Mouse (Mus musculus): ENCODE measurements at regions not wholly inside any gene's neighbourhood (a gene's known extent, or its start where the extent isn't known, plus 50 kb on each side); places are given as distances from the start of the nearest gene placed in this dataset.

GRCm38 (mm10) chr15:87936041-87936440 lies 391.9 kb downstream of the Fam19a5 start:
- ATAC-seq (ENCODE audit: low FRiP score), result no peak
- no peaks in the 10 kb centered on the region for H3K27me3 ChIP-seq (replicated peaks)
- WGBS, result 80% methylated on average over 6 of the region's 6 CpGs
- H3K4me2 ChIP-seq, result no peak overlapping the region
- H3K4me3 ChIP-seq (replicated peaks), result no peak overlapping the region
- no peak overlapping the region for H3K27ac ChIP-seq (replicated peaks)
- no peaks in the 10 kb centered on the region for H3K36me3 ChIP-seq
- no peaks in the 10 kb centered on the region for H3K9me3 ChIP-seq (replicated peaks)
- no peaks in the 10 kb centered on the region; the same call in 1 of the 2 replicates for H3K4me1 ChIP-seq
- no peak overlapping the region for H3K9ac ChIP-seq (replicated peaks)

- no peak for ATAC-seq (ENCODE audit: low FRiP score)
- Histone ChIP-seq H3K27me3 (replicated peaks) (no peaks in the 10 kb centered on the region), H3K4me2 (no peak overlapping the region), H3K36me3 (no peaks in the 10 kb centered on the region), H3K27ac (replicated peaks) (no peak overlapping the region), H3K4me3 (replicated peaks) (no peak overlapping the region), H3K9me3 (replicated peaks) (no peaks in the 10 kb centered on the region), H3K9ac (replicated peaks) (no peak overlapping the region), H3K4me1 (no peaks in the 10 kb centered on the region)
- WGBS, result 60% methylated on average over 3 of the region's 3 CpGs
Measured at GRCm38 (mm10) chr15:87940837-87941236, 396.7 kb downstream of the Fam19a5 start.

- no peak overlapping the region for H3K9ac ChIP-seq (replicated peaks)
- no peak for ATAC-seq (ENCODE audit: low FRiP score)
- WGBS, result 83% methylated on average over 3 of the region's 3 CpGs
Measured at GRCm38 (mm10) chr15:87952531-87952930, 408.4 kb downstream of the Fam19a5 start.

GRCm38 (mm10) chr15:87955685-87956256 lies 411.7 kb downstream of the Fam19a5 start:
- 57% methylated on average over 5 of the region's 5 CpGs for WGBS
- no peaks in the 10 kb centered on the region; the same call in 1 of the 2 replicates for H3K4me1 ChIP-seq
- no peak overlapping the region for H3K4me3 ChIP-seq (replicated peaks)
- H3K27me3 ChIP-seq (replicated peaks), result no peaks in the 10 kb centered on the region
- no peak for ATAC-seq (ENCODE audit: low FRiP score)
- H3K9me3 ChIP-seq (replicated peaks), result no peaks in the 10 kb centered on the region
- no peaks in the 10 kb centered on the region for H3K36me3 ChIP-seq
- no peak overlapping the region for H3K4me2 ChIP-seq
- H3K9ac ChIP-seq (replicated peaks), result no peak overlapping the region
- no peak overlapping the region for H3K27ac ChIP-seq (replicated peaks)

More at GRCm38 (mm10) chr15:87952531-87952930, 408.4 kb downstream of the Fam19a5 start:
- Histone ChIP-seq H3K36me3 (no peaks in the 10 kb centered on the region), H3K27me3 (replicated peaks) (no peaks in the 10 kb centered on the region), H3K9me3 (replicated peaks) (no peaks in the 10 kb centered on the region), H3K4me1 (no peaks in the 10 kb centered on the region; the same call in 1 of the 2 replicates), H3K4me3 (replicated peaks) (no peak overlapping the region), H3K4me2 (no peak overlapping the region), H3K27ac (replicated peaks) (no peak overlapping the region)

GRCm38 (mm10) chr15:87958866-87959265 lies 414.8 kb downstream of the Fam19a5 start:
- H3K4me3 ChIP-seq (replicated peaks), result no peak overlapping the region
- no peaks in the 10 kb centered on the region for H3K9me3 ChIP-seq (replicated peaks)
- no peak overlapping the region for H3K27ac ChIP-seq (replicated peaks)
- no peak overlapping the region for H3K4me2 ChIP-seq
- H3K4me1 ChIP-seq, result no peaks in the 10 kb centered on the region; the same call in 1 of the 2 replicates
- no peak for ATAC-seq (ENCODE audit: low FRiP score)
- no peaks in the 10 kb centered on the region for H3K27me3 ChIP-seq (replicated peaks)
- WGBS, result 65% methylated on average over 1 of the region's 1 CpGs
- H3K9ac ChIP-seq (replicated peaks), result no peak overlapping the region
- no peaks in the 10 kb centered on the region for H3K36me3 ChIP-seq

- no peaks in the 10 kb centered on the region for H3K27me3 ChIP-seq (replicated peaks)
- 91% methylated on average over 6 of the region's 6 CpGs for WGBS
- no peak overlapping the region for H3K27ac ChIP-seq (replicated peaks)
- H3K4me1 ChIP-seq, result no peaks in the 10 kb centered on the region
- no peaks in the 10 kb centered on the region for H3K9me3 ChIP-seq (replicated peaks)
- H3K36me3 ChIP-seq, result no peaks in the 10 kb centered on the region
- no peak for ATAC-seq (ENCODE audit: low FRiP score)
- no peak overlapping the region for H3K4me3 ChIP-seq (replicated peaks)
- H3K4me2 ChIP-seq, result no peak overlapping the region
- H3K9ac ChIP-seq (replicated peaks), result no peak overlapping the region
Measured at GRCm38 (mm10) chr15:87972641-87973040, 428.5 kb downstream of the Fam19a5 start.

GRCm38 (mm10) chr15:87987322-87987985 lies 443.4 kb downstream of the Fam19a5 start:
- WGBS, result 23% methylated on average over 5 of the region's 5 CpGs
- no peaks in the 10 kb centered on the region for H3K9me3 ChIP-seq (replicated peaks)
- H3K9ac ChIP-seq (replicated peaks), result no peak overlapping the region
- no peak overlapping the region for H3K4me3 ChIP-seq (replicated peaks)
- H3K4me2 ChIP-seq, result no peak overlapping the region
- no peak overlapping the region for H3K27ac ChIP-seq (replicated peaks)
- H3K36me3 ChIP-seq, result no peaks in the 10 kb centered on the region
- H3K4me1 ChIP-seq, result peaks cover 6% of the 10 kb centered on the region; the same call in 1 of the 2 replicates
- H3K27me3 ChIP-seq (replicated peaks), result no peaks in the 10 kb centered on the region
- no peak for ATAC-seq (ENCODE audit: low FRiP score)

- no peak for ATAC-seq (ENCODE audit: low FRiP score)
- H3K36me3 ChIP-seq, result no peaks in the 10 kb centered on the region
- H3K9ac ChIP-seq (replicated peaks), result no peak overlapping the region
- H3K4me2 ChIP-seq, result no peak overlapping the region
- H3K27me3 ChIP-seq (replicated peaks), result no peaks in the 10 kb centered on the region
- no peak overlapping the region for H3K4me3 ChIP-seq (replicated peaks)
- 70% methylated on average over 8 of the region's 8 CpGs for WGBS
- H3K4me1 ChIP-seq, result no peaks in the 10 kb centered on the region
- H3K27ac ChIP-seq (replicated peaks), result no peak overlapping the region
- no peaks in the 10 kb centered on the region for H3K9me3 ChIP-seq (replicated peaks)
Measured at GRCm38 (mm10) chr15:87994546-87994945, 450.4 kb downstream of the Fam19a5 start.

- 87% methylated on average over 5 of the region's 5 CpGs for WGBS
- H3K9me3 ChIP-seq (replicated peaks), result no peaks in the 10 kb centered on the region
- H3K27me3 ChIP-seq (replicated peaks), result no peaks in the 10 kb centered on the region
- no peak overlapping the region for H3K27ac ChIP-seq (replicated peaks)
- H3K4me2 ChIP-seq, result no peak overlapping the region
- H3K36me3 ChIP-seq, result no peaks in the 10 kb centered on the region
- H3K9ac ChIP-seq (replicated peaks), result no peak overlapping the region
- no peaks in the 10 kb centered on the region for H3K4me1 ChIP-seq
- no peak for ATAC-seq (ENCODE audit: low FRiP score)
- H3K4me3 ChIP-seq (replicated peaks), result no peak overlapping the region
Measured at GRCm38 (mm10) chr15:88017076-88017475, 473.0 kb downstream of the Fam19a5 start.

GRCm38 (mm10) chr15:88032751-88033150 lies 488.7 kb downstream of the Fam19a5 start:
- H3K4me3 ChIP-seq (replicated peaks), result no peak overlapping the region
- WGBS, result 93% methylated on average over 11 of the region's 11 CpGs

GRCm38 (mm10) chr15:88033725-88034124 lies 489.6 kb downstream of the Fam19a5 start:
- 75% methylated on average over 4 of the region's 4 CpGs for WGBS
- Histone ChIP-seq H3K27ac (replicated peaks) (no peak overlapping the region), H3K27me3 (replicated peaks) (no peaks in the 10 kb centered on the region), H3K36me3 (no peaks in the 10 kb centered on the region), H3K9ac (replicated peaks) (no peak overlapping the region), H3K4me3 (replicated peaks) (no peak overlapping the region), H3K9me3 (replicated peaks) (no peaks in the 10 kb centered on the region), H3K4me1 (peaks cover 12% of the 10 kb centered on the region), H3K4me2 (no peak overlapping the region)
- ATAC-seq (ENCODE audit: low FRiP score), result no peak

More at GRCm38 (mm10) chr15:88032751-88033150, 488.7 kb downstream of the Fam19a5 start:
- Histone ChIP-seq H3K36me3 (no peaks in the 10 kb centered on the region), H3K9me3 (replicated peaks) (no peaks in the 10 kb centered on the region), H3K4me1 (peaks cover 12% of the 10 kb centered on the region), H3K27ac (replicated peaks) (no peak overlapping the region), H3K27me3 (replicated peaks) (no peaks in the 10 kb centered on the region), H3K4me2 (no peak overlapping the region), H3K9ac (replicated peaks) (no peak overlapping the region)
- ATAC-seq (ENCODE audit: low FRiP score), result no peak

- no peak for ATAC-seq (ENCODE audit: low FRiP score)
- H3K9ac ChIP-seq (replicated peaks), result no peak overlapping the region
- 85% methylated on average over 8 of the region's 8 CpGs for WGBS
Measured at GRCm38 (mm10) chr15:88035486-88035885, 491.4 kb downstream of the Fam19a5 start.

More at GRCm38 (mm10) chr15:88035486-88035885, 491.4 kb downstream of the Fam19a5 start:
- Histone ChIP-seq H3K4me1 (peaks cover 12% of the 10 kb centered on the region), H3K9me3 (replicated peaks) (no peaks in the 10 kb centered on the region), H3K27me3 (replicated peaks) (no peaks in the 10 kb centered on the region), H3K27ac (replicated peaks) (no peak overlapping the region), H3K36me3 (no peaks in the 10 kb centered on the region), H3K4me3 (replicated peaks) (no peak overlapping the region), H3K4me2 (no peak overlapping the region)
